Mouse (Mus musculus): ENCODE results near the gene Anln. TPM values are rescaled to one million over a fixed set of nuclear protein-coding genes. Genes with fewer than 3 reads are reported as not detected.
"Not testable (repeated sequence)": the region's sequence is repeated elsewhere in the genome, so short reads cannot be mapped to it uniquely, and the experiment has no call there.

Gene Anln
- total and polyA plus RNA-seq, 2 experiments = 0.23 to 1.2 TPM

- Histone ChIP-seq H3K27me3 (ENCODE audit: control insufficient read depth, insufficient read depth, low read length) (no peaks in the 10 kb centered on the region), H3K9ac (ENCODE audit: low read depth, low read length) (no peak overlapping the region), H3K79me2 (ENCODE audit: control insufficient read depth, insufficient read depth, low read length) (no peaks in the 10 kb centered on the region), H3K27ac (replicated peaks; ENCODE audit: insufficient read depth, low read depth, low read length) (no peak overlapping the region), H3K4me3 (ENCODE audit: insufficient read depth, low read depth, low read length) (no peak overlapping the region), H3K4me1 (ENCODE audit: control insufficient read depth, insufficient read depth, low read length) (peaks cover 7% of the 10 kb centered on the region), H3K36me3 (ENCODE audit: control insufficient read depth, insufficient read depth, low read length) (no peaks in the 10 kb centered on the region)
- peak; percentile 24 for DNase-seq (ENCODE audit: extremely low read depth, low read depth, low spot score)
- TF ChIP-seq CTCF (IDR thresholded peaks at IDR 0.05; ENCODE audit: low read depth, low read length) (no peak), POLR2A (IDR thresholded peaks at IDR 0.05; ENCODE audit: extremely low read depth, insufficient read depth, low read length) (no peak)
- WGBS = 76% methylated on average over 5 of the region's 5 CpGs
These were observed 79.3 kb downstream of the Anln start for GRCm38 (mm10) chr9:22309651-22310050.

DNA sequence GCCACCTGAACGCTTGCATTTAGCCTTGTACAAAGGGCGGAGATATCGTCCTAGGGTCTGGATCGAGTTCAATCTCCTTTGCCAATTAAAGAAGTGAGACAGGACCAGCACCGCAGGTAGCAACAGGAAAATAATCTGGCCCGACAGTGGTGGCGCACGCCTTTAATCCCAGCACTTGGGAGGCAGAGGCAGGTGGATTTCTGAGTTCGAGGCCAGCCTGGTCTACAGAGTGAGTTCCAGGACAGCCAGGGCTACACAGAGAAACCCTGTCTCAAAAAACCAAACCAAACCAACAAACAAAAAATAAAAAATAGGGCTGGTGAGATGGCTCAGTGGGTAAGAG lies 81.1 kb downstream of the Anln start:
- not testable (repeated sequence) for H3K36me3 ChIP-seq (ENCODE audit: control insufficient read depth, insufficient read depth, low read length); DNase-seq (ENCODE audit: extremely low read depth, low read depth, low spot score); H3K27ac ChIP-seq (replicated peaks; ENCODE audit: insufficient read depth, low read depth, low read length); H3K4me1 ChIP-seq (ENCODE audit: control insufficient read depth, insufficient read depth, low read length); H3K27me3 ChIP-seq (ENCODE audit: control insufficient read depth, insufficient read depth, low read length); H3K79me2 ChIP-seq (ENCODE audit: control insufficient read depth, insufficient read depth, low read length)
- H3K4me3 ChIP-seq (ENCODE audit: insufficient read depth, low read depth, low read length) = peak overlapping the region; percentile 84
- 9% methylated on average over 9 of the region's 9 CpGs for WGBS
- H3K9ac ChIP-seq (ENCODE audit: low read depth, low read length) = peak overlapping the region; percentile 43

DNA sequence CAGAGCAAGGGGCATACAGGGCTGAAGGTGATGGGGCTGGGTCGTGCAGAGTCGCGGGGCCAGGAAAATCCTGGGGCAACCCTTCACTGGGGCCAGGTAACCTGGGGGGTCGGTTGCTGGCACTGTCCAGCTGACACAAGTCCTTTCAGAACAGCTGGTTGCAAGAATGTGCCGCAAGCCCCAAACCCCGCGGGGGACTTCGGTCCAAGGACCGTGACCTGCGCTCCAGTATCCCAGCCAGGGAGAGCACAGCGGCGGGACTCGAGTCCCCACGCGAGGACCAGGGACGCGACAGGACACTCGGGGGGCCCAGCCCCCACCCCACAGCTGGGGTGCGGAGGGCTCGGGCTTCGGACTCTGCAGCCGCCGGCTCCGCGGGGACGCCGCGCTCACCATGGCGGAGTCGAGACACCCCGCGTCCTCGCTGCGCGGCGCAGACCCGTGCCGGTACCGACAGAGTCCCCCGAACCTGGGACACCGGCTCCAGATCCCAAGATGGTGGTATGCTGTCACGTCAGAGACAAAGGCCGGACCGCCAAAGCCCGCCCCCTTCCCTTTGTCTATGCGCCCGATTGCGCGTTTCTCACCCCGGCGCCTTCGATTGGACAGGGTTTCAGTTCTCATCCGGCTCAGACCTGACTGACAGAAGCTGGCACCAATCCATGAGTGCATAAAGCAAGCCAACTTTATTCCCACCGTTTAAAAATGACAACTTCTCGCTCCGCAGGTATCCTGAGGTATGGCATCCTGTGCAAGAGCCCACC lies 81.7 kb downstream of the Anln start, which contains the start of gene Zfp810:
Zfp810 (minus strand) TSS at position 493 of the 764 bp plus-strand sequence.
- peak; percentile 72 for DNase-seq (ENCODE audit: extremely low read depth, low read depth, low spot score)
- Histone ChIP-seq H3K9ac (ENCODE audit: low read depth, low read length) (peak within 1 kb of the TSS; percentile 85), H3K4me1 (ENCODE audit: control insufficient read depth, insufficient read depth, low read length) (peaks cover 8% of the 10 kb centered on the region), H3K27me3 (ENCODE audit: control insufficient read depth, insufficient read depth, low read length) (no peaks in the 10 kb centered on the region), H3K27ac (replicated peaks; ENCODE audit: insufficient read depth, low read depth, low read length) (peak within 1 kb of the TSS; percentile 30), H3K79me2 (ENCODE audit: control insufficient read depth, insufficient read depth, low read length) (no peaks in the 10 kb centered on the region), H3K36me3 (ENCODE audit: control insufficient read depth, insufficient read depth, low read length) (no peaks in the 10 kb centered on the region), H3K4me3 (ENCODE audit: insufficient read depth, low read depth, low read length) (peak within 1 kb of the TSS; percentile 84)
- TF ChIP-seq POLR2A (IDR thresholded peaks at IDR 0.05; ENCODE audit: extremely low read depth, insufficient read depth, low read length) (0 out of 2 replicates have a peak, but pooled peaks have one; percentile 4), CTCF (IDR thresholded peaks at IDR 0.05; ENCODE audit: low read depth, low read length) (no peak)
- WGBS = under 1% methylated on average over 56 of the region's 56 CpGs

- WGBS = 21% methylated on average over 6 of the region's 6 CpGs
- Histone ChIP-seq H3K27ac (replicated peaks; ENCODE audit: insufficient read depth, low read depth, low read length) (no peak overlapping the region), H3K36me3 (ENCODE audit: control insufficient read depth, insufficient read depth, low read length) (no peaks in the 10 kb centered on the region), H3K4me3 (ENCODE audit: insufficient read depth, low read depth, low read length) (peak overlapping the region; percentile 84), H3K4me1 (ENCODE audit: control insufficient read depth, insufficient read depth, low read length) (peaks cover 8% of the 10 kb centered on the region), H3K79me2 (ENCODE audit: control insufficient read depth, insufficient read depth, low read length) (no peaks in the 10 kb centered on the region), H3K27me3 (ENCODE audit: control insufficient read depth, insufficient read depth, low read length) (no peaks in the 10 kb centered on the region), H3K9ac (ENCODE audit: low read depth, low read length) (peak overlapping the region; percentile 85)
- TF ChIP-seq CTCF (IDR thresholded peaks at IDR 0.05; ENCODE audit: low read depth, low read length) (no peak), POLR2A (IDR thresholded peaks at IDR 0.05; ENCODE audit: extremely low read depth, insufficient read depth, low read length) (no peak)
- DNase-seq (ENCODE audit: extremely low read depth, low read depth, low spot score) = no peak
These were observed 82.3 kb downstream of the Anln start for GRCm38 (mm10) chr9:22306726-22307125.

GRCm38 (mm10) chr9:22302199-22302598 lies 86.8 kb downstream of the Anln start:
- Histone ChIP-seq H3K4me3 (ENCODE audit: insufficient read depth, low read depth, low read length) (no peak overlapping the region), H3K79me2 (ENCODE audit: control insufficient read depth, insufficient read depth, low read length) (no peaks in the 10 kb centered on the region), H3K27me3 (ENCODE audit: control insufficient read depth, insufficient read depth, low read length) (no peaks in the 10 kb centered on the region), H3K27ac (replicated peaks; ENCODE audit: insufficient read depth, low read depth, low read length) (no peak overlapping the region), H3K9ac (ENCODE audit: low read depth, low read length) (no peak overlapping the region), H3K4me1 (ENCODE audit: control insufficient read depth, insufficient read depth, low read length) (peaks cover 8% of the 10 kb centered on the region), H3K36me3 (ENCODE audit: control insufficient read depth, insufficient read depth, low read length) (peaks cover 11% of the 10 kb centered on the region)
- no peak for DNase-seq (ENCODE audit: extremely low read depth, low read depth, low spot score)
- TF ChIP-seq CTCF (IDR thresholded peaks at IDR 0.05; ENCODE audit: low read depth, low read length) (no peak), POLR2A (IDR thresholded peaks at IDR 0.05; ENCODE audit: extremely low read depth, insufficient read depth, low read length) (no peak)
- WGBS = 100% methylated on average over 1 of the region's 1 CpGs

Other genes with a start within 250 kb of the Anln start
- 21.6 and 23.0 TPM in 2 replicates for gene Pigyl, start 232.3 kb downstream of the Anln start, total RNA-seq (2014; rRNA removed)
- 45.8 and 53.0 TPM in 2 replicates for gene Pigyl, start 232.3 kb downstream of the Anln start, polyA plus RNA-seq (2012; rRNA removed)
- gene Zfp872, start 201.1 kb downstream of the Anln start, total RNA-seq (2014; rRNA removed) = 0.09 and 0.20 TPM in 2 replicates
- gene Zfp872, start 201.1 kb downstream of the Anln start, polyA plus RNA-seq (2012; rRNA removed) = 0.07 TPM in 1 of 2 replicates, not detected in the other
- gene Zfp809, start 163.5 kb downstream of the Anln start, total RNA-seq (2014; rRNA removed) = 15.8 and 18.6 TPM in 2 replicates
- 12.8 and 15.5 TPM in 2 replicates for gene Zfp809, start 163.5 kb downstream of the Anln start, polyA plus RNA-seq (2012; rRNA removed)
- 0.09 and 0.13 TPM in 2 replicates for gene Zfp599, start 129.3 kb downstream of the Anln start, total RNA-seq (2014; rRNA removed)
- not detected in 2 replicates for gene Zfp599, start 129.3 kb downstream of the Anln start, polyA plus RNA-seq (2012; rRNA removed)
- gene Zfp810, start 81.5 kb downstream of the Anln start, total RNA-seq (2014; rRNA removed) = 4.6 and 4.7 TPM in 2 replicates
- 1.7 and 2.0 TPM in 2 replicates for gene Zfp810, start 81.5 kb downstream of the Anln start, polyA plus RNA-seq (2012; rRNA removed)
- 0.13 and 0.18 TPM in 2 replicates for gene 9530077C05Rik, start 22.3 kb upstream of the Anln start, total RNA-seq (2014; rRNA removed)
- 0.04 and 0.07 TPM in 2 replicates for gene 9530077C05Rik, start 22.3 kb upstream of the Anln start, polyA plus RNA-seq (2012; rRNA removed)
- gene Gm17545, start 65.1 kb upstream of the Anln start, total RNA-seq (2014; rRNA removed) = not detected in 2 replicates
- not detected in 2 replicates for gene Gm17545, start 65.1 kb upstream of the Anln start, polyA plus RNA-seq (2012; rRNA removed)
- gene Rp9, start 80.6 kb upstream of the Anln start, total RNA-seq (2014; rRNA removed) = 47.1 and 53.7 TPM in 2 replicates
- 58.1 and 66.7 TPM in 2 replicates for gene Rp9, start 80.6 kb upstream of the Anln start, polyA plus RNA-seq (2012; rRNA removed)
- gene Bbs9, start 86.5 kb upstream of the Anln start, total RNA-seq (2014; rRNA removed) = 7.2 and 8.0 TPM in 2 replicates
- 2.7 and 3.3 TPM in 2 replicates for gene Bbs9, start 86.5 kb upstream of the Anln start, polyA plus RNA-seq (2012; rRNA removed)